In the genomic region with DNA sequence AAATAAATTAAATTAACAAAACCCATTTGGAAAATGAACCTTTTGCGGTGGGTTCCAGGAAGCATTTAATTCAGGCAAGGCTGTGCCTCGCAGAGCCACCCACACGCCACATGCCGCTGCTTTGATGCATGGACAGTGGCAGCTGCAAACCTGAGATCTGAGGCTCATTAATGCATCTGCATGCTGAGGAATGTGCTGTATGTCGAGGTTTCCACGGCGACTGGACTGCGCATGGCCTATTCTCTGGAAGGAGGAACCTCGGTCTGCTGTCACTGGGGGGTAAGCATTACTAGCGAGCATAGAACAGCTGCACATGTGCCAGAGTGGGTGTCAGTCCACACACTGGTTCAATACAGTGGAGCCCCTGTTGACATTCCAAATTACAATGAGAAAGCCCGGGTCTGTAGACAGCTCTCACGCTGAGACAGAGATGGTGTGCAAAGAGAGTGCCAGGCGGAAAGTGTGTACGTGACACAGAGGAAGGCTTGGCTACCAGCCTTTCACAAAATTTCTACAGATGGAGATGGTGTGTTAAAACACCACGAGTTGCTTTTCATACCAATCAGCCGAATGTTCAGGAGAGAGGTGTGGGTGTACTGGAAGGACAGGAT, we compare ENCODE assay signal across 8 mouse cellular contexts.
A peak's percentile ranks its signal among the peaks of the same experiment; 100 is the strongest.
DNase-seq lines count a peak whose midpoint lies in the region; ATAC-seq and TF ChIP-seq lines count a peak whose summit lies in the region.

No protein-coding gene starts in this region.

- H3K36me3 ChIP-seq in forebrain, embryonic 16.5 days (ENCODE audit: control insufficient read depth, insufficient read depth) = no peaks in the 10 kb centered on the region
- no peaks in the 10 kb centered on the region for H3K36me3 ChIP-seq in neural tube, embryonic 15.5 days
- no peaks in the 10 kb centered on the region for H3K36me3 ChIP-seq in liver, postnatal 0 days (replicated peaks; ENCODE audit: insufficient read depth, low read length)

- 0 out of 2 replicates have a peak overlapping the region, but pooled peaks have one; percentile 22 for H3K9ac ChIP-seq in forebrain, embryonic 16.5 days (replicated peaks; ENCODE audit: low read depth, low read length)
- no peak overlapping the region for H3K9ac ChIP-seq in neural tube, embryonic 15.5 days (replicated peaks)
- no peak overlapping the region for H3K9ac ChIP-seq in liver, postnatal 0 days (replicated peaks)

- peak; percentile 40 for DNase-seq in embryo, embryonic 11.5 days (ENCODE audit: low read depth, low spot score)
- peak; percentile 30 to 71 for DNase-seq in left cerebral cortex, adult 9 months (ENCODE audit: low spot score in 2 of 2)
- DNase-seq in liver, postnatal 0 days = no peak
- DNase-seq in heart, adult 8-10 months (ENCODE audit: low spot score) = no peak
- no peak for DNase-seq in kidney, postnatal 10 days
- no peak for DNase-seq in gastrocnemius, postnatal 36 days

- peak overlapping the region; percentile 14 for H3K4me2 ChIP-seq in forebrain, embryonic 16.5 days (ENCODE audit: low read length)
- peak overlapping the region; percentile 37 for H3K4me2 ChIP-seq in neural tube, embryonic 15.5 days
- H3K4me2 ChIP-seq in liver, postnatal 0 days (ENCODE audit: low read depth, low read length) = no peak overlapping the region

- 7% methylated on average over 16 of the region's 16 CpGs for WGBS in forebrain, embryonic 16.5 days
- WGBS in neural tube, embryonic 15.5 days = 14% methylated on average over 16 of the region's 16 CpGs
- whole genome bisulfite sequencing in liver, postnatal 0 days (ENCODE audit: insufficient replicate concordance) = 79% methylated on average over 16 of the region's 16 CpGs

- intact Hi-C loops in gastrocnemius, postnatal 36 days (cut with DNase I) = no loop called here

- TF ChIP-seq EP300 in liver, postnatal 0 days (IDR thresholded peaks at IDR 0.05; ENCODE audit: low read depth) = no peak

- peak overlapping the region; percentile 0 for H3K27ac ChIP-seq in forebrain, embryonic 16.5 days (ENCODE audit: low read length)
- peak overlapping the region; percentile 33 for H3K27ac ChIP-seq in neural tube, embryonic 15.5 days (replicated peaks)
- no peak overlapping the region for H3K27ac ChIP-seq in liver, postnatal 0 days (ENCODE audit: low read depth)

- peak; percentile 78 for ATAC-seq in forebrain, embryonic 16.5 days
- ATAC-seq in neural tube, embryonic 15.5 days (ENCODE audit: low FRiP score) = peak; percentile 83
- ATAC-seq in liver, postnatal 0 days = no peak

- no peak for TF ChIP-seq CTCF in liver, postnatal 0 days (IDR thresholded peaks at IDR 0.05; ENCODE audit: low read depth)

- H3K4me1 ChIP-seq in forebrain, embryonic 16.5 days (replicated peaks; ENCODE audit: control insufficient read depth, insufficient read depth, low read length) = peaks cover 28% of the 10 kb centered on the region
- H3K4me1 ChIP-seq in neural tube, embryonic 15.5 days = peaks cover 30% of the 10 kb centered on the region
- H3K4me1 ChIP-seq in liver, postnatal 0 days (ENCODE audit: insufficient read depth) = no peaks in the 10 kb centered on the region; the same call in 1 of the 2 replicates

- peaks cover 11% of the 10 kb centered on the region for H3K9me3 ChIP-seq in forebrain, embryonic 16.5 days (ENCODE audit: control insufficient read depth, low read length)
- H3K9me3 ChIP-seq in neural tube, embryonic 15.5 days (replicated peaks) = peaks cover 5% of the 10 kb centered on the region; the same call in 1 of the 2 replicates
- H3K9me3 ChIP-seq in liver, postnatal 0 days (ENCODE audit: low read length) = peaks cover 5% of the 10 kb centered on the region; the same call in 1 of the 2 replicates

- no peaks in the 10 kb centered on the region for H3K27me3 ChIP-seq in forebrain, embryonic 16.5 days (replicated peaks; ENCODE audit: control insufficient read depth, insufficient read depth, low read length)
- H3K27me3 ChIP-seq in neural tube, embryonic 15.5 days (replicated peaks) = no peaks in the 10 kb centered on the region
- H3K27me3 ChIP-seq in liver, postnatal 0 days (ENCODE audit: insufficient read depth, low read length) = no peaks in the 10 kb centered on the region

- no peak overlapping the region for H3K4me3 ChIP-seq in forebrain, embryonic 16.5 days (replicated peaks; ENCODE audit: low read length)
- no peak overlapping the region for H3K4me3 ChIP-seq in neural tube, embryonic 15.5 days (replicated peaks)
- H3K4me3 ChIP-seq in liver, postnatal 0 days (ENCODE audit: low read depth, low read length) = no peak overlapping the region

Comparison
In these comparisons a context has a peak if more than half of its experiments do, and no peak if none do; other contexts are left out.
1. DNase-seq: peak in embryo, embryonic 11.5 days (single experiment) and left cerebral cortex, adult 9 months (2 of 2); none in liver, postnatal 0 days (single experiment), heart, adult 8-10 months (single experiment), kidney, postnatal 10 days (single experiment) and gastrocnemius, postnatal 36 days (0 of 2).